Mouse (Mus musculus): ENCODE results near the gene Map3k13. TPM values are rescaled to one million over a fixed set of nuclear protein-coding genes. Genes with fewer than 3 reads are reported as not detected.

Gene Map3k13
- polyA plus RNA-seq, 1 experiment from 2014 or later, result 5.1 TPM

GRCm38 (mm10) chr16:21955591-21955990 is 161.4 kb downstream of the Map3k13 start:
- WGBS, result 86% methylated on average over 12 of the region's 12 CpGs
- no peak for ATAC-seq

GRCm38 (mm10) chr16:21965576-21965975 is 171.4 kb downstream of the Map3k13 start:
- 92% methylated on average over 3 of the region's 3 CpGs for WGBS
- H3K4me3 ChIP-seq (ENCODE audit: low read length), result no peak overlapping the region
- H3K27ac ChIP-seq (ENCODE audit: low read depth, low read length), result no peak overlapping the region
- no peak for ATAC-seq
- no peak overlapping the region for H3K4me2 ChIP-seq (ENCODE audit: low read length)
- no peak overlapping the region for H3K9ac ChIP-seq (ENCODE audit: low read depth, low read length)
- H3K27me3 ChIP-seq (replicated peaks; ENCODE audit: control insufficient read depth, insufficient read depth, low read length), result no peaks in the 10 kb centered on the region
- H3K9me3 ChIP-seq (ENCODE audit: control insufficient read depth, low read length), result no peaks in the 10 kb centered on the region
- no peaks in the 10 kb centered on the region for H3K36me3 ChIP-seq (ENCODE audit: control insufficient read depth, insufficient read depth, low read length)
- H3K4me1 ChIP-seq (ENCODE audit: control insufficient read depth, insufficient read depth, low read depth, low read length), result no peaks in the 10 kb centered on the region

More at GRCm38 (mm10) chr16:21955591-21955990, 161.4 kb downstream of the Map3k13 start:
- Histone ChIP-seq H3K27ac (ENCODE audit: low read depth, low read length) (no peak overlapping the region), H3K9ac (ENCODE audit: low read depth, low read length) (no peak overlapping the region), H3K36me3 (ENCODE audit: control insufficient read depth, insufficient read depth, low read length) (no peaks in the 10 kb centered on the region), H3K4me2 (ENCODE audit: low read length) (no peak overlapping the region), H3K4me3 (ENCODE audit: low read length) (no peak overlapping the region), H3K9me3 (ENCODE audit: control insufficient read depth, low read length) (no peaks in the 10 kb centered on the region), H3K27me3 (replicated peaks; ENCODE audit: control insufficient read depth, insufficient read depth, low read length) (no peaks in the 10 kb centered on the region), H3K4me1 (ENCODE audit: control insufficient read depth, insufficient read depth, low read depth, low read length) (no peaks in the 10 kb centered on the region)

- no peak for ATAC-seq
- H3K9me3 ChIP-seq (ENCODE audit: control insufficient read depth, low read length), result no peaks in the 10 kb centered on the region
- H3K4me3 ChIP-seq (ENCODE audit: low read length), result no peak overlapping the region
- 79% methylated on average over 4 of the region's 5 CpGs for WGBS
- no peak overlapping the region for H3K4me2 ChIP-seq (ENCODE audit: low read length)
- H3K27ac ChIP-seq (ENCODE audit: low read depth, low read length), result no peak overlapping the region
- H3K36me3 ChIP-seq (ENCODE audit: control insufficient read depth, insufficient read depth, low read length), result no peaks in the 10 kb centered on the region
- no peak overlapping the region for H3K9ac ChIP-seq (ENCODE audit: low read depth, low read length)
- H3K27me3 ChIP-seq (replicated peaks; ENCODE audit: control insufficient read depth, insufficient read depth, low read length), result no peaks in the 10 kb centered on the region
- no peaks in the 10 kb centered on the region for H3K4me1 ChIP-seq (ENCODE audit: control insufficient read depth, insufficient read depth, low read depth, low read length)
These were observed 175.7 kb downstream of the Map3k13 start for GRCm38 (mm10) chr16:21969874-21970273.

- H3K36me3 ChIP-seq (ENCODE audit: control insufficient read depth, insufficient read depth, low read length), result no peaks in the 10 kb centered on the region
- no peaks in the 10 kb centered on the region for H3K9me3 ChIP-seq (ENCODE audit: control insufficient read depth, low read length)
- no peak overlapping the region for H3K9ac ChIP-seq (ENCODE audit: low read depth, low read length)
- no peak overlapping the region for H3K4me2 ChIP-seq (ENCODE audit: low read length)
- ATAC-seq, result no peak
- no peaks in the 10 kb centered on the region for H3K27me3 ChIP-seq (replicated peaks; ENCODE audit: control insufficient read depth, insufficient read depth, low read length)
- H3K27ac ChIP-seq (ENCODE audit: low read depth, low read length), result no peak overlapping the region
- WGBS, result 89% methylated on average over 6 of the region's 6 CpGs
- no peak overlapping the region for H3K4me3 ChIP-seq (ENCODE audit: low read length)
- no peaks in the 10 kb centered on the region for H3K4me1 ChIP-seq (ENCODE audit: control insufficient read depth, insufficient read depth, low read depth, low read length)
These were observed 176.4 kb downstream of the Map3k13 start for GRCm38 (mm10) chr16:21970536-21970935.

- H3K36me3 ChIP-seq (ENCODE audit: control insufficient read depth, insufficient read depth, low read length), result no peaks in the 10 kb centered on the region
- no peaks in the 10 kb centered on the region for H3K9me3 ChIP-seq (ENCODE audit: control insufficient read depth, low read length)
- 75% methylated on average over 4 of the region's 4 CpGs for WGBS
- H3K27me3 ChIP-seq (replicated peaks; ENCODE audit: control insufficient read depth, insufficient read depth, low read length), result no peaks in the 10 kb centered on the region
- H3K9ac ChIP-seq (ENCODE audit: low read depth, low read length), result no peak overlapping the region
- ATAC-seq, result no peak
- no peak overlapping the region for H3K27ac ChIP-seq (ENCODE audit: low read depth, low read length)
- peaks cover 4% of the 10 kb centered on the region; the same call in 1 of the 2 replicates for H3K4me1 ChIP-seq (ENCODE audit: control insufficient read depth, insufficient read depth, low read depth, low read length)
- H3K4me2 ChIP-seq (ENCODE audit: low read length), result no peak overlapping the region
- H3K4me3 ChIP-seq (ENCODE audit: low read length), result no peak overlapping the region
These were observed 177.3 kb downstream of the Map3k13 start for GRCm38 (mm10) chr16:21971446-21971845.

- peak overlapping the region; percentile 14 for H3K4me3 ChIP-seq (ENCODE audit: low read length)
These were observed 182.1 kb downstream of the Map3k13 start for GRCm38 (mm10) chr16:21976203-21976602.

GRCm38 (mm10) chr16:21977347-21977746 is 183.2 kb downstream of the Map3k13 start:
- ATAC-seq, result no peak
- no peak overlapping the region for H3K27ac ChIP-seq (ENCODE audit: low read depth, low read length)
- WGBS, result 77% methylated on average over 5 of the region's 5 CpGs
- H3K4me1 ChIP-seq (ENCODE audit: control insufficient read depth, insufficient read depth, low read depth, low read length), result peaks cover 4% of the 10 kb centered on the region; the same call in 1 of the 2 replicates
- no peak overlapping the region for H3K4me3 ChIP-seq (ENCODE audit: low read length)
- H3K4me2 ChIP-seq (ENCODE audit: low read length), result no peak overlapping the region
- no peaks in the 10 kb centered on the region for H3K36me3 ChIP-seq (ENCODE audit: control insufficient read depth, insufficient read depth, low read length)
- H3K9ac ChIP-seq (ENCODE audit: low read depth, low read length), result no peak overlapping the region
- no peaks in the 10 kb centered on the region for H3K27me3 ChIP-seq (replicated peaks; ENCODE audit: control insufficient read depth, insufficient read depth, low read length)
- no peaks in the 10 kb centered on the region for H3K9me3 ChIP-seq (ENCODE audit: control insufficient read depth, low read length)

More at GRCm38 (mm10) chr16:21976203-21976602, 182.1 kb downstream of the Map3k13 start:
- H3K4me1 ChIP-seq (ENCODE audit: control insufficient read depth, insufficient read depth, low read depth, low read length), result peaks cover 4% of the 10 kb centered on the region; the same call in 1 of the 2 replicates
- H3K9ac ChIP-seq (ENCODE audit: low read depth, low read length), result peak overlapping the region; percentile 35; the same call in 1 of the 2 replicates
- no peak for ATAC-seq
- H3K36me3 ChIP-seq (ENCODE audit: control insufficient read depth, insufficient read depth, low read length), result no peaks in the 10 kb centered on the region
- H3K27me3 ChIP-seq (replicated peaks; ENCODE audit: control insufficient read depth, insufficient read depth, low read length), result no peaks in the 10 kb centered on the region
- H3K4me2 ChIP-seq (ENCODE audit: low read length), result peak overlapping the region; percentile 49
- H3K9me3 ChIP-seq (ENCODE audit: control insufficient read depth, low read length), result no peaks in the 10 kb centered on the region
- no peak overlapping the region for H3K27ac ChIP-seq (ENCODE audit: low read depth, low read length)
- under 1% methylated on average over 16 of the region's 16 CpGs for WGBS

Other genes starting within 250 kb of the Map3k13 start
- 42.6 and 47.6 TPM in 2 replicates for gene 2510009E07Rik, start 99.7 kb upstream of the Map3k13 start, polyA plus RNA-seq (2015; fragmentation: Nextera tagmentation; extraction: Ambion mirVana)
- 2.0 and 2.5 TPM in 2 replicates for gene Ehhadh, start 6.5 kb upstream of the Map3k13 start, polyA plus RNA-seq (2015; fragmentation: Nextera tagmentation; extraction: Ambion mirVana)
- 51.5 and 53.6 TPM in 2 replicates for gene Tmem41a, start 153.2 kb downstream of the Map3k13 start, polyA plus RNA-seq (2015; fragmentation: Nextera tagmentation; extraction: Ambion mirVana)
- 0.77 and 1.0 TPM in 2 replicates for gene Liph, start 201.3 kb downstream of the Map3k13 start, polyA plus RNA-seq (2015; fragmentation: Nextera tagmentation; extraction: Ambion mirVana)
- gene Senp2, start 215.1 kb downstream of the Map3k13 start, polyA plus RNA-seq (2015; fragmentation: Nextera tagmentation; extraction: Ambion mirVana), result 43.1 and 45.5 TPM in 2 replicates

Measured in hindbrain, embryonic 16.5 days (tissue).